Mouse (Mus musculus) limb, embryonic 12.5 days (tissue): ENCODE results near the gene Grin2c. TPM values are rescaled to one million over a fixed set of nuclear protein-coding genes. Genes with fewer than 3 reads are reported as not detected.

Experiments used
- ATAC-seq: fragments of 200-750 bp; cut with Nextera tagmentation; 2 replicates; pipeline ENCODE4 v1.8.0; 2017; ENCODE audit warnings: low read depth, moderate TSS enrichment; ENCODE audit not compliant: insufficient number of reproducible peaks, insufficient read depth, low FRiP score, low TSS enrichment
- H3K27ac ChIP-seq: fragments of 300-500 bp; sonication (generic); 2 replicates; pipeline ENCODE4 v1.5.1; 2016; ENCODE audit warnings: mild to moderate bottlenecking, moderate library complexity
- H3K27me3 ChIP-seq: fragments of 300-500 bp; sonication (generic); 2 replicates; pipeline ENCODE4 v1.6.1; 2016; ENCODE audit warnings: mild to moderate bottlenecking, moderate library complexity
- H3K36me3 ChIP-seq: fragments of 300-500 bp; sonication (generic); 2 replicates; pipeline ENCODE4 v1.6.1; 2016; ENCODE audit warnings: mild to moderate bottlenecking, moderate library complexity
- H3K4me1 ChIP-seq: fragments of 300-500 bp; sonication (generic); replicated peaks from 2 replicates; pipeline ENCODE4 v1.6.1; 2016
- H3K4me2 ChIP-seq: fragments of 300-500 bp; sonication (generic); 2 replicates; pipeline ENCODE4 v1.6.1; 2016; ENCODE audit warnings: mild to moderate bottlenecking, moderate library complexity
- H3K4me3 ChIP-seq: fragments of 300-500 bp; sonication (generic); replicated peaks from 2 replicates; pipeline ENCODE4 v1.5.1; 2016; ENCODE audit warnings: mild to moderate bottlenecking
- H3K9ac ChIP-seq: fragments of 300-500 bp; sonication (generic); replicated peaks from 2 replicates; pipeline ENCODE4 v1.6.1; 2016; ENCODE audit warnings: mild to moderate bottlenecking, moderate library complexity
- H3K9me3 ChIP-seq: fragments of 300-500 bp; sonication (generic); 2 replicates; pipeline ENCODE4 v1.6.1; 2016; ENCODE audit warnings: mild to moderate bottlenecking, moderate library complexity
- WGBS: fragments of 180-500 bp; shearing (Covaris S2); methylation state at CpG from one replicate; pipeline ENCODE4 v1.1.7; 2016; 5-methylcytosine and 5-hydroxymethylcytosine counted together
- polyA plus RNA-seq: library from polyadenylated mRNA; unstranded; fragments of >200 nt; fragmentation: Nextera tagmentation; extraction: Ambion mirVana; gene quantifications from 2 replicates; pipeline ENCODE4 v1.2.1, GENCODE M21; 2016

The Grin2c gene
- polyA plus RNA-seq, 1 experiment from 2014 or later = 0.21 TPM

DNA sequence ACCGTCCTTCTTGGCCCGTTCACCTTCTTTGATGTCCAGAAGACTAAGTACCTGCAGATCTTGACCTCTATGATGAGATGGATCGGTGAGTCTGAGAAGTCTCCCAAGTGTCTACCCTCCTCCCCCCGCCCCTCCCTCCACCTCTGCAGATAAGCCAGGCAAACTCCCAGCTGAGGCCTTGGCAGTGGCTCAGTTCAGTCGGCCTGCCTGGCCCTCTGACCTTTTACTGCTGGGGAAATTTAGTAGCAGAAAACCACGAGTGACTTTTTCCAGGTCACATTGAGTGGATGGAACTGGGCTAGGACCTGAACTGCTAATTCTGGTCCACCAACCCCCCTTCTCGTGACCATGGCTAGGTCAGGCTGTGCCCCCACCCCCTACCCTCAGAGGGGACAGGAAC lies 38.6 kb downstream of the Grin2c start:
- peaks cover 41% of the 10 kb centered on the region for H3K4me1 ChIP-seq
- WGBS = 45% methylated on average over 7 of the region's 7 CpGs
- no peak for ATAC-seq

DNA sequence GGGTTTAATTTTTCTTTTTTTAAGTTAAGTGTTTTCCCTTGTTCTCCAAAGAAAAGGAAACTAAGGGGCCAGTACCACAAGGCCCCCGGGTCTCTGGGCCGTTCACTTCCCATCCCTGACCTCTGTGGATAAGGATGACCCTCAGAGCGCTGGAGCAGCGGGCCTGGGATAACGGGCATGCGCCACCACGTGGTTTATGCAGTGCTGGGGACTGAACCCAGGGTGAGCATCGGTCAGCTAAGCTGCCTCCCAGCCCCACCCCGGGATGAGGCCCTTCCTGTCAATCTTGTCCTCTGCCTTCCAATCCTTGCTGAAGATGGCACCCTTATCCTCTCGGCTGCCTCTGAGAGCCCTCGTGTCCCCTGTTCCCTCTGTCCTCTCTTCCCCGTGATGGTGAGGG lies 39.4 kb downstream of the Grin2c start:
- WGBS = 25% methylated on average over 12 of the region's 12 CpGs
- Histone ChIP-seq H3K9ac (no peak overlapping the region), H3K4me2 (no peak overlapping the region), H3K27me3 (peaks cover 60% of the 10 kb centered on the region), H3K9me3 (no peaks in the 10 kb centered on the region), H3K4me3 (no peak overlapping the region), H3K4me1 (peaks cover 41% of the 10 kb centered on the region), H3K27ac (no peak overlapping the region), H3K36me3 (no peaks in the 10 kb centered on the region)
- ATAC-seq = no peak

More for the DNA sequence above, 38.6 kb downstream of the Grin2c start:
- Histone ChIP-seq H3K9ac (no peak overlapping the region), H3K27ac (no peak overlapping the region), H3K9me3 (no peaks in the 10 kb centered on the region), H3K4me3 (no peak overlapping the region), H3K36me3 (no peaks in the 10 kb centered on the region), H3K27me3 (peaks cover 63% of the 10 kb centered on the region), H3K4me2 (no peak overlapping the region)

DNA sequence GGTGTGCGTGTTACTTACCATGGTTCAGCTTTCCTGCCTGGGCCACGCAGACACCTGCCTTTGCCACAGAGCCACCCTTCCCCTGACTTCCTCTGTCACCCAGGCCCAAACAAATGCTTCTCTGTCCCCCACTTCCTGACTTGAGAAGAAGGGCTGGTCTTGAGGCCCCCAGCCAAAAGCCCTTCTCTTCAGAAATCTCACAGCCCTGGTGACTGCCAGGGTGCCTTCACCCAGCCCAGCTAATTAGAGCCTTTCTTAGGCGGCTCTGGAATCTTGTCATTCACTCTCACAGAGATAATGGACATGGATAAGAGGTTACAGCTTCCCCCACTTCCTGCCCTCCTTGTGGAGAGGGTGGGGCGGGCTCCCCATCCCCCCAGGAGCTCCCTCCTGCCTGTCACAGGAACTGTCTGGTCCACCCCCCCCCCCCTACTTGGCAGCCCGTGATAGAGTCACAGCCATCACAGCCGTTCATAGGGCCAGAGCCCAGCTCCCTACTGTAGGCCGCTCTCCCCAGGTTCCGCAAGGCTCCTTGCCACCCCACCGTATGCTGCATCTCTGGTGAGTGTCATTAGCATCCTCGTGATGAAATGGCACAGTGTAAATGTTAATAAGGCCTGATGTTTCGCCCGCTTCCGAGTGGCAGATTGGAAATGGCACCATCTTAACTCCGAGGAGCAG lies 40.1 kb downstream of the Grin2c start:
- peaks cover 63% of the 10 kb centered on the region for H3K27me3 ChIP-seq
- peaks cover 48% of the 10 kb centered on the region for H3K4me1 ChIP-seq

DNA sequence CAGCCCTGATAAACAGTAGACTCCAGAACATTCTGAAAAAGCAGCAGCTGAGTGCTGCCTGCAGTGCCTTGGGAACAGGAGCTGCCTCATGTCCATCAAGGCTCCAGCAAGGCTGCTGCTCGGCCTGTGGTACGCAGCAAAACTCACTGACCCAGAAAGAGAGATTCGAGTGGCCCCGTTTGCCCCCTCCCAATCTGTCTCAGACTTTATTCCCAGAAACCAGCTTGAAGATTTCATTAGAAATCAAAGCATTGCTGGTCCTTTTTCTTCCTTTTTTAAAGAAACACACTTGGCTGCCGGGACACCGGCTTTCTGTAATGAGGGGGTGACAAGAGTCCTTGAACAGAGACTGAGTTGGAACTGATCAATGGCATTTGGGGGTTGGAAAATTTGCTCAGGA lies 41.7 kb downstream of the Grin2c start:
- no peak overlapping the region for H3K27ac ChIP-seq
- H3K4me2 ChIP-seq = no peak overlapping the region
- WGBS = 85% methylated on average over 6 of the region's 6 CpGs
- no peak overlapping the region for H3K4me3 ChIP-seq
- H3K9ac ChIP-seq = no peak overlapping the region
- H3K27me3 ChIP-seq = peaks cover 54% of the 10 kb centered on the region
- H3K36me3 ChIP-seq = no peaks in the 10 kb centered on the region
- no peak for ATAC-seq
- no peaks in the 10 kb centered on the region for H3K9me3 ChIP-seq
- peaks cover 45% of the 10 kb centered on the region for H3K4me1 ChIP-seq

More for the DNA sequence above, 40.1 kb downstream of the Grin2c start:
- no peak for ATAC-seq
- Histone ChIP-seq H3K27ac (no peak overlapping the region), H3K4me3 (no peak overlapping the region), H3K4me2 (no peak overlapping the region), H3K36me3 (no peaks in the 10 kb centered on the region), H3K9ac (0 out of 2 replicates have a peak overlapping the region, but pooled peaks have one; percentile 9), H3K9me3 (no peaks in the 10 kb centered on the region)
- WGBS = 34% methylated on average over 14 of the region's 14 CpGs

DNA sequence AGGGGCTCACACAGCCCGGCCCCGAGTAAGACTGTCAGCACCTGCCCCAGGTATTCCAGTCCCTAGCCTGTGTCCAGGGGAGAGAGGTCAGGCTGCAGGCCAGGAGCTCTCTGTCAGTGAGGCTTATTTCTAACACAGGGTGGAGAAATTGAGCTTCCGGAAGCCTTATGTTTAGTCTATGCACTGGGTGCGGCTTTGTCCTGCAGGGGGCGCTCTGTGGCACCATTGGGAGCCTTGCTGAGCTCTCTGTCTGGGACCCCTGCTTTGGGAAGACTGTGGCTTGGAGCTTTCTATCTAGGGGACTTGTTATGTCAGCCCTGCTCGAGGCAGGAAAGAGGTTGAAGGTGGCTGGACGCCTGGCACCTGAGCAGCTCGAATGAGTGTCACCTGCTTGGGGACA lies 42.2 kb downstream of the Grin2c start:
- H3K4me3 ChIP-seq = no peak overlapping the region
- ATAC-seq = no peak
- no peak overlapping the region for H3K9ac ChIP-seq
- WGBS = 50% methylated on average over 8 of the region's 8 CpGs
- no peaks in the 10 kb centered on the region for H3K9me3 ChIP-seq
- H3K4me1 ChIP-seq = peaks cover 45% of the 10 kb centered on the region
- H3K36me3 ChIP-seq = no peaks in the 10 kb centered on the region
- peaks cover 49% of the 10 kb centered on the region for H3K27me3 ChIP-seq
- no peak overlapping the region for H3K27ac ChIP-seq
- no peak overlapping the region for H3K4me2 ChIP-seq

DNA sequence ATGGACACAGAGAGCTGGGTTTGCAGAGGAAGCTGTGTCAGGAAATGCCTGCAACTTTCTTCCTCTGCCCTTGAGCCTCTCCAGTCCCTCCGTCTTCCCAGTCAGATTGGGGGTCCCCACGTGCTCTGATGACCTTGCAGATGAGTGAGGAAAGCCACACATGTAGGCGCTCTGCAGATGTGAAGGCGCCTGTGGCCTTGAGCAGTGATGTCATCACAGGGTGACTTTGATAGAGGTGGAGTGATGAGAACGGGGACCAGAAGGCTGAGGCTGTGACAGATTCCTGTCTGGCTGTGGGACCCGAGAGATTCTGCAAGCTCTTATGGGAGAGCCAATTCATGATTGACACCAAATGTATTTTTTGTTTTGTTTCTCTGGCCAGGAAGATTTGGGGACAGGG lies 43.2 kb downstream of the Grin2c start:
- H3K4me3 ChIP-seq = no peak overlapping the region
- H3K4me2 ChIP-seq = no peak overlapping the region
- no peak overlapping the region for H3K9ac ChIP-seq
- peaks cover 45% of the 10 kb centered on the region for H3K4me1 ChIP-seq
- H3K27me3 ChIP-seq = peaks cover 45% of the 10 kb centered on the region
- H3K36me3 ChIP-seq = no peaks in the 10 kb centered on the region
- no peaks in the 10 kb centered on the region for H3K9me3 ChIP-seq
- no peak overlapping the region for H3K27ac ChIP-seq
- 55% methylated on average over 6 of the region's 6 CpGs for WGBS
- ATAC-seq = no peak

DNA sequence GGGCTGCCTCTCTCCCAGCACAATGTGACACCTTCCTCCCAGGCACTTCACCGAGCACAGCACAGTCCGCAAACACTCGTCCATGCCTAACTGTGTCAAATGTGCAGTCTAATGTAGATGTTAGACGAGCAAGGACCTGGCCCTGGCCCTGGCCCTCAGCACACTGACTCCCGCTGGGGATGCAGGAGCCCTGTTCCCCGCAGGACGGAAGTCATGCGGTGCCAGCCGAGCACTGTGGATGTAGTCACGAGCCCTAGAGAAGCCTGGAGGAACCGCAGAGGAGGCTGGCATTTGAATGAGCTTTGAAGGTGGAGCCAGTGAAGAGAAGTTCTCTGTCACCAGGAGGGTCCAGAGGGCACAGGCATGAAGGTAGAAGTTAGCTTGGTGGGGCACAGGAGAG lies 43.6 kb downstream of the Grin2c start:
- Histone ChIP-seq H3K36me3 (no peaks in the 10 kb centered on the region), H3K27ac (no peak overlapping the region), H3K9me3 (no peaks in the 10 kb centered on the region), H3K4me3 (no peak overlapping the region), H3K27me3 (peaks cover 42% of the 10 kb centered on the region), H3K4me1 (peaks cover 45% of the 10 kb centered on the region), H3K9ac (no peak overlapping the region), H3K4me2 (no peak overlapping the region)
- WGBS = 57% methylated on average over 11 of the region's 11 CpGs
- no peak for ATAC-seq

DNA sequence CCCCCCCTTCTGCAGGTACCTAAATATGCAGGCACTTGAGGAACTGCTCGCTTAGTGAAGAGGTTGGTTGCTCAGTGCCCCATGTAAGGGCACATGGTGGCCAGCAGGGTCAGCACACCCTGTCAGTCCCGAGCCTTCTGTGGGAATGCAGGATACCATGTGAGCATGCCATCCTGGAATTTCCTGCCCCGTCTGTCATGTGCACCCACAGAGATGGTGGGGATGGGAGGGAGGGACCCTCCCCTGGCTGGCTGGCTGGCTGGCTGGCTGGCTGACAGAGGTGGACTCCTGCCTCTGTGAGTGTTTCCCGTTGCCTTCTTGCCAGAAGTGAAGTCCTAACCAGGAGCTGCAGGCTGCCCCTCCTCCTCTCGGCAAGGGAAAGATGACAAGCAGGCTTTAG lies 44.5 kb downstream of the Grin2c start:
- H3K9me3 ChIP-seq = no peaks in the 10 kb centered on the region
- WGBS = 15% methylated on average over 5 of the region's 5 CpGs
- peaks cover 53% of the 10 kb centered on the region for H3K4me1 ChIP-seq
- no peak overlapping the region for H3K27ac ChIP-seq
- H3K27me3 ChIP-seq = peaks cover 34% of the 10 kb centered on the region
- no peak overlapping the region for H3K4me2 ChIP-seq
- H3K36me3 ChIP-seq = no peaks in the 10 kb centered on the region
- peak; percentile 12; the same call in 1 of the 2 replicates for ATAC-seq
- H3K4me3 ChIP-seq = no peak overlapping the region
- H3K9ac ChIP-seq = no peak overlapping the region

DNA sequence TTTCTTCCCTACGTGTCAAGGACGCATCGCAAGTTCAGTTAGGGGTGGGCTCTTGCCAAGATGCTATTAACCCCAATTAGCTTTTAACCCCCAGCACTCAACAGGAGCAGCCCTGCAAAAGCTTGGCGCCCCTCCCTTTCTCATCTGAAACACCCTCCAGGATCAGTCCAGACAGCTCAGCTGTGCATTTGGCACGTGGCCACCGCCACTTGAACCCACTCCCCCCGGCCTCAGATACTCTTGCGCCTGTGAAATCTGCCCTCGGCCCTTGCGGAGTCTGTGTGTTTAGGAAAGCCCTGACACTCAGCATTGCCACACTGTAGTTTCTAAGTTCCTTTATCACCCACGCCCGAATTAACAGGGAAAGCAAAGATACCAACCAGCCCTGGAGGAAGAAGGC lies 45.0 kb downstream of the Grin2c start:
- Histone ChIP-seq H3K4me1 (peaks cover 49% of the 10 kb centered on the region), H3K27ac (no peak overlapping the region), H3K36me3 (no peaks in the 10 kb centered on the region), H3K4me3 (no peak overlapping the region), H3K4me2 (no peak overlapping the region), H3K27me3 (peaks cover 31% of the 10 kb centered on the region), H3K9ac (no peak overlapping the region), H3K9me3 (no peaks in the 10 kb centered on the region)
- 0 out of 2 replicates have a peak, but pooled peaks have one; percentile 32 for ATAC-seq
- WGBS = 28% methylated on average over 12 of the region's 12 CpGs

DNA sequence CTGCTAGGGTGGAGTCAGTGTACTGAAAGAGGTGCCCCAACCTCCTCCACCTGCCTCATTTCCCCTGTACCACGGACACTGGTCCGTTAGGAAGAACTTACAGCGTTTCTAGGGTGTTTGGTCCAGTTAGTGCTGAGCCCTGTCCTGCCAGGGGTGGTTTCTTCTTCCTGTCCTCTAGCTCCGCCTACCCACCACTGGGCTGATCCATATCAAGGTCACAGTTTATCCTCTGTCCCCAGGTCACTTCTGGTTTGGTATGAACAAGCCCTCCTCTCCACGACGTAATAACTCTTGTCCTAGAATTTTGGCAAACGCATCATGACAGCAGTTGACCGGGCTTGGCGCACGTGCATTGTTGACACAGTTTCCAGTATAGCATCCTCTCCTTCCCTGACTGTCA lies 47.4 kb downstream of the Grin2c start:
- Histone ChIP-seq H3K4me2 (no peak overlapping the region), H3K36me3 (no peaks in the 10 kb centered on the region; the same call in 1 of the 2 replicates), H3K4me1 (peaks cover 37% of the 10 kb centered on the region), H3K9me3 (no peaks in the 10 kb centered on the region), H3K27ac (no peak overlapping the region), H3K4me3 (no peak overlapping the region), H3K9ac (no peak overlapping the region), H3K27me3 (peaks cover 21% of the 10 kb centered on the region)
- ATAC-seq = no peak
- 84% methylated on average over 10 of the region's 10 CpGs for WGBS

DNA sequence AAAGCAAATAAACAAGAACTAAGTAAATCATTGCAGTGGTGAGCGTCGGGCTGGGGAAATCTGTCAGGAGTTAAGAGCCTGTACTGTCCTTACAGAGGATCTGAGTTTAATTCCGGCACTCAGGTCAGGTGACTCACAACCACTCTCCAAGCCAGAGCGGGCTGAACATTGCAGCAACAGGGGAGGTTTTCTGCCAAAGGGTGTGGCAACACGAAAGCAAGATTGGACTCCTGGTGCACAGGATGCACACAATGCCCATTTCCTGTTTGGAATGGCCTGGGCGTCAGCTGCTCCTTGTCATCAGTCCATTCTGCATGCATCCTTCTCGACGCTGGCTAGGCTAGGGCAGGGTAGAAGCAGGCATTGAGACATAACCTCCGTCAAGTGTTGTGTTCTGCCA lies 47.8 kb downstream of the Grin2c start:
- 57% methylated on average over 9 of the region's 9 CpGs for WGBS

More for the DNA sequence above, 47.8 kb downstream of the Grin2c start:
- no peaks in the 10 kb centered on the region; the same call in 1 of the 2 replicates for H3K36me3 ChIP-seq
- H3K27ac ChIP-seq = no peak overlapping the region
- H3K4me2 ChIP-seq = no peak overlapping the region
- peaks cover 21% of the 10 kb centered on the region for H3K27me3 ChIP-seq
- peaks cover 37% of the 10 kb centered on the region for H3K4me1 ChIP-seq
- no peaks in the 10 kb centered on the region for H3K9me3 ChIP-seq
- no peak for ATAC-seq
- no peak overlapping the region for H3K4me3 ChIP-seq
- H3K9ac ChIP-seq = no peak overlapping the region
